Mouse (Mus musculus): ENCODE data around the gene Gtf3c2.
"Not testable (repeated sequence)": the region's sequence is repeated elsewhere in the genome, so short reads cannot be mapped to it uniquely, and the experiment has no call there.

The Gtf3c2 gene

DNA sequence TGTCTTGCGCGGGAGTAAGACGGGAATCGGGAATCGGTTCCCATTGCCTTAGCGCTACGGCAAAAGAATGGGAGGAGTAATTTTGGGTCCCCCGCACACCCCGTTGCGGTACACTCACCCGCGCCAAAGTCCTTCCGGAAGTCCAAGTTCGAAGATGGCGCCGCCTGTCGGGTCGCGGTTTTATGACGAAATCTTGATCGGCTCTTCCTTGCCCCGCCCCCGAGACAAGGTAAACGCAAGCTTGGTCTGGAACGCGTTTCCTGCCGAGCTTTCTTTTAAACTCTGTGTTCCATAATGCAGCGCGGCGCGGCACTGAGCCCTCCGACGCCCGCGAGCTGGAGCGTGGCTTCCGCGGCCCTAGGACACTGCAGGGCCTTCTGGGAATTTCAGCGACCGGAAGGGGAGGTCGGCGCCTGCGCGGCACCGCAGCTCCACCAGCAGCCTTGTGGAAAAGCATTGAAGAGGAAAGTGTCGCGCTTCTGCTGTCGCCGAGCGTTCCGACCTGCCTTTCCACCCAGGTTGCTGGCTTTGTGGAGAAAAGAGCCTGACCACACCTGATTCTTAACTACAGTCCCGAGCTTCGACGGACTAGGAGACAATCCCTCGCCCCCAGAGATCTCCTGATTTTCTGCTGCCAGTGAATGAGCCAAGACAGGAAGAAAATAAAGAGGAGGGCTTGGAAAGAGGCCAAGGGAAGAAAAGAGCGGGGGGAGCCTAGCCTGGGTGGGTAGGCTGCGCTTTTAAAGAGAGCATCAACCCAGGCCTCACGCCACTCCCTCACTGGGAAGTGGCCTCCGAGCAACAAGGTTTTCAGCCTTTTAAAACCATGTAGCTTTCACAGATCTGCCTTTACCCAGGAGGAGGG is at the start of gene Gtf3c2, which contains the start of gene Gm29609:
Gene Gtf3c2 (minus strand): TSS at position 379 of the 865 bp plus-strand sequence.
Gene Gm29609 (minus strand): TSS at position 146 of the 865 bp plus-strand sequence.
- DNase-seq, result peak; percentile 97

DNA sequence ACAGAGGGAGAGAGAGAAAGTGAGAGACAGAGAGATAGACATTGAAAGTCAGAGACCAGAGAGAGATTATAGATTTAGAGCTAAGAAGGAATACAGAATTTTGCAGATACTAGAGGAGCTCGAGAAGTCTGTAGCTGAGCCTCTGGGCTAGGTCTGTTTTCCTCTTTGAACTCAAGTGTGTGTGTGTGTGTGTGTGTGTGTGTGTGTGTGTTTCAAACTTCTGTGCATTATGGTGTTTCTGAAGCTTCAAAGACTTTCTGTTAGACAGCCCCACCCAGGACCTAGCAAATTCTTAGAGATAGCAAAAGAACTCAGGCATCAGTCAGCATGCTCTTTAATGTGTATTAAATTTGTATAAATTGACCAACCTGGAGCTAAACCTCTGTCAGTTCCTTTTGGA is 46.7 kb upstream of the Gtf3c2 start:
- DNase-seq, result no peak

GRCm38 (mm10) chr5:31222696-31223095 is 42.8 kb upstream of the Gtf3c2 start:
- DNase-seq, result no peak

- peak; percentile 71 for DNase-seq
These were observed 41.5 kb upstream of the Gtf3c2 start for GRCm38 (mm10) chr5:31221304-31221945.

DNA sequence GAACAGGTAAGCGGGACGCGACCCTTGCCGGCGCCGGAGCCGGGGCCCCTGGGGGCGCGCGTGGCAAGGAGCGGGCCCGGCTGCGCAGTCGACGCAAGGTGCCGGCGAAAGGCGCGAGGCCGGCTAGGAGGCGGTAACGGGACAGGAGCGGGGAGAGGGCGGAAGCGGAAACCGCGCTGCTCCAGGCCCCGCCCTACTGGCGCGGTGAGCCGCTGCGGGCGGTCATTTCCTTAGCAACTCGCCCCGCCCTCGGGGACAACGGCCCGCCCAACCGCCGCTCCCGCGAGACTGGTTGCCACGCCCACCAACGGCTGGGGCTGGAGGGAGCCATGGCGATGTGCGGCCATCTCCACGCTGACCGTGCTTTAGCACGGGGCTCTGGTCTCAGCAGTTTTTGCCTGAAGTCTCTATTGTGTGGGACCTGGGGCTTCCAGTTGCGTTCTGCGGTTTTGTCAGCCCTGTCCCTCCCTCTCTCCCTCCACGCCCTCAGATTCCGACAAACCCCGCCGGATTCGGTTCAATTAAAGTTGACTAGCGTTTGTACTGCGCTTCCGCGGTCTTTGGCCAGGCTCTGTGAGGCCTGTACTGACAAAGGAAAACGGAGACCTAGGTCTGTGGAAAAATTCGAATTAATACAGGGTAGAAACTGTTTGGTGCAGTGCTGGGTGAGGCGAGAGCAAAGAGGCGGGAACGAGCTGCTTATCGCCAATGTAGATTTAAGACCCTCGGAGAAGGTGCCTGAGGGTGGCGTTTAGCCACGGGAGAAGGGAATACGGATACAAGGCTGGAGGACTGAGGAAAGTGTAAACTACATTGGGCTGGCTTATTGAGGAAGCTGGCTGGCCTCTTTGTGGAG is 40.7 kb upstream of the Gtf3c2 start, which contains the start of gene Ppm1g:
Gene Ppm1g (minus strand): TSS at position 240 of the 856 bp plus-strand sequence.
- DNase-seq, result peak; percentile 97

GRCm38 (mm10) chr5:31219911-31220447 is 40.0 kb upstream of the Gtf3c2 start:
- DNase-seq, result peak; percentile 32

DNA sequence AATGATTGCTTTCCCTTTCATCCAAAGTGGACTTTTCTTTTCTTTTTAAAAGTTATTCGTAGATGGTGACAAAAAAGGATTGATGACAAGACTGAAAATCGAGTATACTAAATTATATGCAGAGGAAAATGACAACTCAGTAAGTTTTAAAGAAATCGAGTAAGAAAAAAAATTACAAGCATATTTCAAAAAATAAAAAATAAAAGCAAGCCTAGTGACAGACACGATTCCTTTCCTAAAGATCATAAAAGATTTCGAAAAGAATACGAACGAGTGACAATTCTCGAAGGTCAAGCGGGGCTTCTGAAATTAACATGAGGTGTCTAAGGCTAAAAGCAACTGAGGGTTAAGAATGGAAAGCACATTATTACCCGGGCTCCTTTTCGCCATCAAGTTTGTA is 39.5 kb upstream of the Gtf3c2 start:
- DNase-seq, result no peak

DNA sequence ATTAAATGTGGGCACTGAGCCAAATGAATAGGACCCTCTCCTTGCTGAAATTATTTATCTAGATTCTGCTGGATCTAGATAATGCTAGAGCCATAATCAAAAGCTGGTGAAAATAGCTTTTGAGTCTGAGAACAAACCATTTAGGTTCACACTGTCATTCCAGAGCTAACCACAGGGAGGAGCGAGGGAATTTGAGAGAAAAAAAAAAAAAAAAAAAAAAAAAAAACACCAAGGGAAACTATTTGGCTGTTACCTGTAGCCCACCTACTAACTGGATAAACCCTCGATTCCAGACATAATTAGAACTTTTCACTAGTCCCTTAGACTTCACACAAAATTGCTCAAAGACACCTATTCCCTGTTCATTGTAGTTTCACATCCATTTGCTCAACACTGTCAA is 39.1 kb upstream of the Gtf3c2 start:
- peak; percentile 35 for DNase-seq

DNA sequence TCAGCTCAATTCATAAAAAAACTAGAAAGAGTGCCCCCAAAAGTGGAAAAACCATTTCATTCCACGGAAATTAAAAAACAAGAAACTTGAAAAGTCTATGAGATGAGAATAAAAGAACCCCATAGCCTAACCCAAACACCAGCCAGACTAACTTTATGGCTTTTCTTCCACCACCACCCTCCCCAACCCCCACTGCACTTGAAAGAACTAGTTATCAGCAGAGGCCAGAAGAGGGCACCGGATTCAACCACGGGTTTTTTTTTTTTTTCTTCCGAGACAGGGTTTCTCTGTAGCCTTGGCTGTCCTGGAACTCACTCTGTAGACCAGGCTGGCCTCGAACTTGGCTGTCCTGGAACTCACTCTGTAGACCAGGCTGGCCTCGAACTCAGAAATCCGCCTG is 38.4 kb upstream of the Gtf3c2 start:
- peak; percentile 40 for DNase-seq

- DNase-seq, result not testable (repeated sequence)
These were observed 36.6 kb upstream of the Gtf3c2 start for GRCm38 (mm10) chr5:31216554-31216953.

DNA sequence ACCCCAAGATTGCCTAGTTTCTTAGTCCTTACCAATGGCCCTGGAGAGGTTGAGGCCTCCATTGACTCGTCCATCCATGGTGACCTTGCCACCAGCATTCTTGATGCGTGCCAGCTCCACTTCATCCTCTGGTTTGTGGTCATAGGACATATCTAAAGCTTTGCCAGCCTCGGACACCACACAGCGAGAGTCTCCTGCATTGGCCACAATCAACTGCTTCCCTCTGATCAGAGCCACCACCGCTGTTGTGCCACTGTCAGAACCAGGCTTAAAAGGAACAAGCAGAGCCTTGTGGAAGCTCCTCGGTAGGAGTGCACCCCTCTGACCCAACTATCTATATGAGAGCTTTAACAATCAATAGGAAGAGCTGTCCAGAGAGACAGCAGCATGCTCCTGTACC is 24.5 kb upstream of the Gtf3c2 start:
- no peak for DNase-seq

GRCm38 (mm10) chr5:31203866-31204265 is 23.9 kb upstream of the Gtf3c2 start:
- DNase-seq, result no peak

DNA sequence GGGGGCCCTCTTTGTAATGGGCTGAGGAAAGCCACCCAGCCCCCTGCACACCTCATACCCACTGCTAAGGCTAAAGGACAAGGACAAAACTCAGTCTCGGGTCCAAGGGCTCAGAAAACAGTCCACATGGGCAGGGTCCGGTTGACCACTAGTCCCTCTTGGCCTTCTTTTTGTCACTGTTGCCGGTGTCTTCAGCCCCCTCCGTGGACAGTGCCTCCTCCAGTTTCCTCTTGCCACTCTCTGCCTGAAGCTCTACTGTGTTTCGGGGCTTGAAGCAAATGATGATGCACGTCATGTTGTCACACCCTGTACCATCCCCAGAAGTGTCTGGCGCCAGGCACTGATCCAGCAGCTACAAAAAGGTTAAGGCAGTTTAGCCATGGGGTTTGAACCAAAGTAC is 23.0 kb upstream of the Gtf3c2 start:
- DNase-seq, result no peak

- DNase-seq, result peak; percentile 99
These were observed 22.0 kb upstream of the Gtf3c2 start, which contains the start of gene Zfp513 for GRCm38 (mm10) chr5:31201742-31202590. TSS of gene Zfp513 (minus strand) at chr5:31202303.

DNA sequence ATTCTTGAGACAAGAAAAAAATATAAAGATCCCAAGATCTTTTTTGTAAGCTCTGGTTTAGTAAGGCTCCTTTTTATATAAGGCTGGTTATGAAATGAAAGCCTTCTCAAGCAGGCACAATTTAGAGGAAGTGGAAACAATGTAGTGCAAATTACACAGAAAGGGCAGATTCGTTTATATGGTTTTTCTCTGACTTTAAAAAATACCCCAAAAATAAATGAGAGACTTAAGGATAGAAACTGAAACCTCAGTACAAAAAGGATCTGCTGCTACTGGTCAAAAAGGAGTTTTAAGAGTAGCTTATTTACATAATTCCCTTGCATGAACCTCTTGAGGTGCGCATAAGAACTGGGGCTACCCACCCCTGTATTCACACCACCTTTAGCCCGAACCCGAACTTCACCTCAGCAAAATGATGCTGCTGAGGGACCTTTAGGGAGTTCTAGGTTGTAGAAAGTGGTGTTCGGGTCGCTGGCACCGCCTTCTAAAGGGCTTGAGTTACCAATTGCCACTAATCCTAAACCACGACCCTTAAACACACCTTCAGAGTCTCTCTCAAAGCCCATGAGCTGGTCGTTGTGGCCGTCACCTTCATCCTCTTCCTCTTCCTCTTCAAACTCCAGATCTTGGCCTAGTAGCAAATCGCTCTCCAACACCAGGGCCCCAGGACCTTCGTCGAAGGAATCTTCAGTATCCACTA is 21.2 kb upstream of the Gtf3c2 start:
- DNase-seq, result no peak

GRCm38 (mm10) chr5:31200327-31200768 is 20.4 kb upstream of the Gtf3c2 start:
- no peak for DNase-seq

- no peak for DNase-seq
These were observed 19.9 kb upstream of the Gtf3c2 start for GRCm38 (mm10) chr5:31199893-31200292.

- DNase-seq, result no peak
These were observed 19.5 kb upstream of the Gtf3c2 start for GRCm38 (mm10) chr5:31199321-31199892.

DNA sequence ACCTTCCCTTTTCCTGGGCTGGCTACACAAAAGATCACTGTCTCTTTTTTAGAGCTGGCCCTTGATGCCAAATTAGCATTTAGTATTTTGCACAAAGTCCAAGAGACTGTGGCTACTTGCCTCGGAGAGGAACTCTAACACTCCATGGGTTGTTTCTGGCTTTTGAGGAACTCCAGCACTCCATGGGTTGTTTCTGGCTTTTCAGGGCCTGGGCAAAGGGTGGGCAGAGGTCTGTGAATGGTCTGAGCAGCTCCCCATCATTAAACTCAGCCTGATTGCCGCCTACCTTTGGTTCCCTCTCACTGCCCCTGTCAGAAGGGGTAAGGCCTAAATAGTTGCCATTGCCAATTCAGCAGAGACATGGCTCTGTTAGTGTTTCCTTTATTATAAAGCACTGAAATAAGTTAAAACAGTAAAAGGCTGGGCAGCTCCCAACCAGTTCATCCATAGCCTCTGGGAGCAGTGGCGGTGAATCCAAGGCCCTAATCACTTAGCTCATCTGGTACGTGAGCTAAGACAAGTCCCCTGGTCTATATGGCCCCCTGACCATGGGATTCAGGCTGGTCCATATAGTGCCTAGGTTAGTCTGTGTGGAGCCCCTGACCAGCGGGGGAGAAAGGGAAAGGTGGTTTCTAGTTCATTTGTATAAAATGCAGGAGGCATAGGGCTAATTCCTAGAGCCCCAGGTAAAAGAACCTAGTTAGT is 18.8 kb upstream of the Gtf3c2 start:
- DNase-seq, result no peak

DNA sequence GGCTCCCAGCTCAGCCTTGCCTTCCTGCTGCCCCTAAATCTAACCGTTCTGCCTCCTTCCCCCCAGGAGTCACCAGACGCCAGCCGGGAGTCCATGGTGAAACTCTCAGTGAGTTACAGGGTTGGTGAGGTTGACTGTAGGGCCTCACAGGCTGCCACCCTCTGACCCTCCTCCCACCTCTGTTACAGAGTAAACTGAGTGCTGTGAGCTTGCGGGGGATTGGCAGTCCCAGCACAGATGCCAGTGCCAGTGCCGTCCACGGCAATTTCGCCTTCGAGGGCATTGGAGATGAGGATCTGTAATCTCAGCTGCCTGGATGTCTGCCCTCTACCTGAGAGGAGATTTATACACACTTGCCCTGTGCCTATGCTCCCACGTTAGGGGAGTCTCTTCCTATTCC is 18.2 kb upstream of the Gtf3c2 start:
- DNase-seq, result no peak
